Mouse (Mus musculus): Measurements from ENCODE around the gene Nsun3. TPM values are rescaled to one million over a fixed set of nuclear protein-coding genes. Genes with fewer than 3 reads are reported as not detected.

Gene Nsun3
- 10 to 100 TPM in 1 of 2 experiments, 1 to 10 TPM in 1; 9.9 to 16.0 TPM for total RNA-seq (2021)

DNA sequence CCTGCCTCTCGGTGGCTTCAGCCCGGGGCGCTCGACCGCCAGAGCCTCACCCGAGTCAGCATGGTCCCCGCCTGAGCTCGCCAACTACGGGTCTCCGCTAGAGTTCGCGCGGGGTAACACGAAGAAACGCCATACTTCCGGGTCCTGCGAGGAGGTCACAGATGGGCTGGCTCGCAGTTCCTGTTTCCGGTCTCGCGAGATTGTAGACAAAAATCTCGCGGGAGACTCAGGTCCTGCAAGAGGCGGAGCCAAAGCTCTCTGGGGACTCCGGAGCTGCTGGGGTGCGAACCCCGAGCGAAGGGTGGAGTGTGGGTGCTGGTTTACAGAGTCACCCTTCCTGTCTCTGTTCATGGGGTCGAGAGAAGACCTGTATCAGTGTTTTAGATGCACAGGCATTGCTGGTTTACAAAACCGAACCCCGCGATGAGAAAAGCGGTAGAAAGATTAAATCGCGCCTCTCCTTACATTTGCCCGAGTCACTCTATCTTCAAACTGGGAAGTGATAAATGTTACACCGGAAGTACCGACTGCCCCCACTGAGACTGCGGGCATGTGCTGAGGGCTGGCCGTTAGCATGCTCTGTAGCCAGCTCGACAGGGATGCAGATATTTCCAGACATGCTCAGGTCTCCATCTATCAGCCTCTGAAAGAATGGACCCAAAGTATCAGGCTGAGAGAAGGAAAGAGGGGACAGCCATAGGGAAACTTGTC lies at the start of gene Nsun3:
Gene Nsun3 (minus strand): TSS at position 198 of the 711 bp plus-strand sequence.
- intact Hi-C loops (cut with DNase I): no loop called here
- peak; percentile 95 to 97 for DNase-seq (ENCODE audit: extremely low spot score in 1 of 2, low spot score in 2 of 2)

DNA sequence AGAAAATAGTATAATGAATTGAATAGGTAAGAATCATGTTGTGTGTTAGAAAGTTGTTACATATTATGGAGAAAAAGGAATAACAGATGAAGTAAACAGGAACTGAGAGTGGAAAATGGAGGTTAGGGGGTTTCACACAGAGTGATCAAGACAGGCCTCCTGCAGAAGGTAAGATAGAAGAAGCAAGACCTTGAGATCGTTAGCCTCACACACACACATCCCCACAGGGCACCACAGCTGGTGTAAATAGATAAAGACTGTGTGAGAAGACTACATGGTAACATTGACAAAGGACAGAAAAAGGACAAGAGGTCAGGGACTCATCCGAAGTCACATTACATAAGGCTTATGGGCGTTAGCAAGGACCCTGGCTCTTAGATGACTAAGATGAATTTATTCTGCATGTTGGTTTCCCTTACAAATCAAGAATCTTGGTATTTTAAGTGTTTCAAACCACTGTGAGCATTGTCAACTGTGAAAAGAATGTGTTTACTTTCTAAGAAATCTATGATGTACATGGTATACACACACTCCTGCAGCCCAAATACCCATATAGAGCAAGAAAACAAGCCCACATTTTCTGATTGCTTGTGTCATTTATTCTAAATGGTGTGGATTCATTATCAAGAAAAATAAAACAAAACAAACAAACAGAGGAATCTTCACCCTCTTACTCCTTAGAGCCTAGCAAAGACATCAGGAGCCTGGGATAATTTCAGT lies 47.6 kb upstream of the Nsun3 start:
- DNase-seq (ENCODE audit: extremely low spot score in 1 of 2, low spot score in 2 of 2): no peak
- intact Hi-C loops (cut with DNase I): no loop called here

DNA sequence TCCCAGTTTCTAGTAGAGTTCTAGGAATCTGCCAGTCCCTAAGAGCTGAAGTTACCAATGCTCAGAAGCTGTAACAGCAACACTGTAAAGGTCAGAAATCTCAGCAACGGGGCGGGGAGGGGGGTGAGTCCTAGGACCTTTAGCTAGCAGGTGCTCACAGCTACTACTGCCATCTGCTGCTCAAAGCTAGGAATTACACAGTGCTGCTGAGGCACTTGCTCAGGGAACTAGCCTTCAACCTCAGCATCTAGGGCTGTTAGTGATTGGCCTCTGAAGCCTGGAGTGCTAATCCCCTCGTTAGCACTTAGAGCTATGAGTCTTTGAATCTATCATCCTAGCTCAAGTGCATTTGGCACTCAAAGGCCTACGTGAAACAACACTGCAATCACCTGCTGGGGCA lies 45.9 kb upstream of the Nsun3 start:
- DNase-seq (ENCODE audit: extremely low spot score in 1 of 2, low spot score in 2 of 2): peak in 1 of 2 experiments; percentile 55
- intact Hi-C loops (cut with DNase I): no loop called here

DNA sequence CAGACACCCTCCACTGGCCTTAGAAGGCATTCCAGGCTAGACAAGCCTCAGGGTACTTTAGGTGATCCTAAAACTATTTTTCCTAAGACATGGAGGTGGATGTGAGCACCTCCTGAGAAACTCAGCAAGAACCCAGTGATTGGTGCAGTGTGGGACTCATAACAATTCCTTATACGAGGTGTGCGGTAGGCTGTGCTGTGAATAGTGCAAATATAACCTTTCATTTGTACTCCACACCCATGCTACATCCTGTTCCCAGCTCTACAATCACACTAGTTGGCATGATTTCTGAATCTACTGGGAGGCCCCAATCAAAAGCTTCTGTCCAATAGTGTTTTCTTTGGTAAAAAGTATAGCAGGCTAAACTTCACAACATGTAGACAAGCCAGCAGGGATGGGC lies 45.4 kb upstream of the Nsun3 start:
- intact Hi-C loops (cut with DNase I): no loop called here
- no peak for DNase-seq (ENCODE audit: extremely low spot score in 1 of 2, low spot score in 2 of 2)

DNA sequence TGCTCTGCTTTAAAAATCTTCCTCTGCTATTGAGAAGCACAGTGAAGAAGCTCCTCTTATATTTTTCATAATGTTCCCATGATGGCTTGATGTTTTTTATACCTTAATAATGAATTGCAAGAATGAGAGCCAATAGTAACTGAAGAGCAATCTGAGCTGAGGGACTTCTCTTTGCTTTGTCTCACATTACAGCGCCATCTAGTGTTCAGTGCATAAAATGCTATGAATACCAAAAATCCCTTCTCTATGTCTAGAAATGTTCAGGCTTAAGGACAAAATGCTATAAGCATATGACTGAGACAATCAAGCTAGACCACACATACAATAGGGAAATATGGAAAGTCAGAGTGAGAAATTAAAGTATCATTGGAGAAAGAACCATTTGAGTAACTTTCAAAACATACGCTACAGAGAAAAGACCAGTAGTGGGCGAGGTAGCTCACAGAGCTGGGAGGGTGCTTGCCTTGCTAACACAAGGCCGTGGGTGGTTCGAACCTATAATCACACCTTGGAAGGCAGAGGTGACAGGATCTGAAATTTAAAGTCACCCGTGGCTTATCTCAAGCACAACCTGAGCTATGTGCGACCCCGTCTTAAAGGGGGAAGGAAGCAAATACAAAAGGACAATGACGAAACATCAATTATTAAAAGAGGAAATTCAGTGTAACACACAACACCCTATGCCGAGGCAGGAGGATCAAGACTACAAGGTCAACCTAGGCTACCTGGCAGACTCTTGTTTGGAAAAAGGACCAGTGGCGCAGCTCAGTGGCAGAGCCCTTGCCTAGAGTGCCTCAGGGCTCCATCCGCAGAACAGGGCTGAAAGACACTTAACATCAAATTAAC lies 39.8 kb upstream of the Nsun3 start:
- intact Hi-C loops (cut with DNase I): no loop called here
- DNase-seq (ENCODE audit: extremely low spot score in 1 of 2, low spot score in 2 of 2): no peak

DNA sequence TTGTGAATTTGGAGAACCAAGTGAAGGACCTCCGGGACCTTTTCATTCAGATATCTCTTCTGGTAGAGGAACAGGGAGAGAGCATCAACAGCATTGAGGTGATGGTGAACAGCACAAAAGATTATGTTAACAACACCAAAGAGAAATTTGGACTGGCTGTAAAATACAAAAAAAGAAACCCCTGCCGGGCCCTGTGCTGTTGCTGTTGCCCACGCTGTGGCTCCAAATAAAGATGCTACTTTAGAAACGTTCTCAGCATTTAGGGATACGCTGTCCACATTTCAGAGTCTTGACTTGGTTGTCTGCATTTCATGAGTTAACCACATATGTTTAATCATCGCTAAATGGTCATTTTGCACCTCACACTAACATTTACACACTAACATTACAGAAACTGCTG lies 35.9 kb upstream of the Nsun3 start:
- DNase-seq (ENCODE audit: extremely low spot score in 1 of 2, low spot score in 2 of 2): no peak
- intact Hi-C loops (cut with DNase I): no loop called here

DNA sequence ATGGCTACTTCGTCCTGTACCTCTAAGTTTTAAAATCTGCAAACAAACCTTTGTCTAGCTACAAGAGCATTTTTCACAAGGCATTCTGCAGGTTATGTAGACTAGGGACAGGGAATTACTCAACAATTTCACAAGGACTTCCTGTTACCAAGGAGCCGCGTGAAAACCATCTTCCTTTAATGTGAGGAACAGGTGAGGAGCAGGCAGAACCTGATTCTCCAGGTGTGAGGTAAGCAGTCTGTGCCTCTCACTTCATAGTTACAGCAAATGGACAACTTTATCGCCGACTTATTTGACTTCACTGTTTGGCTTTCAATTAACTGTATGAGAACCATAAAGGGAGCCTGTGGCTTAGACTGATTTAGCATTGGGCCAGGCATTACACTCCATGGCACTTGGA lies 27.9 kb upstream of the Nsun3 start, which contains the start of gene Stx19:
Gene Stx19 (plus strand): TSS at position 186 of the 400 bp plus-strand sequence.
- intact Hi-C loops (cut with DNase I): no loop called here

DNA sequence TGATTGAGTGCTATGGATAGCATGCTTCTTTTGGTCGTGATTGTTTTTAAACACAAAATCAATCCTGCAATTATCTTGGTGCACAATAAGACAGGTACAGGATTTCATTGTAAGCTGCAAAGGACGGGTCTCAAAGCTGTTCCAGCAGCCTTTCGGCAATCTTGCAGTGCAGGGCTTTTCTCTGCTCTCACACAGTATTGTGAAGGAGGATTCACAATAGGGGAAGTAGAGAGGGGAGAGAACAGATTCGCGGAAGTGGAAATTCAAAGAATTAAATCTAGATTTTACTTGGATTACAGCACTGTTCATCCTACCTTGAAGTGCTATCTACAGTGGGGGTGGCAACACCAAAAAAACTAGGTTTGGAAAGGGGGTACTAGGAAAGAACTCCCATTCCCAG lies 27.2 kb upstream of the Nsun3 start:
- intact Hi-C loops (cut with DNase I): no loop called here
- DNase-seq (ENCODE audit: extremely low spot score in 1 of 2, low spot score in 2 of 2): no peak

More for the DNA sequence above, 27.9 kb upstream of the Nsun3 start, which contains the start of gene Stx19:
- DNase-seq (ENCODE audit: extremely low spot score in 1 of 2, low spot score in 2 of 2): no peak

DNA sequence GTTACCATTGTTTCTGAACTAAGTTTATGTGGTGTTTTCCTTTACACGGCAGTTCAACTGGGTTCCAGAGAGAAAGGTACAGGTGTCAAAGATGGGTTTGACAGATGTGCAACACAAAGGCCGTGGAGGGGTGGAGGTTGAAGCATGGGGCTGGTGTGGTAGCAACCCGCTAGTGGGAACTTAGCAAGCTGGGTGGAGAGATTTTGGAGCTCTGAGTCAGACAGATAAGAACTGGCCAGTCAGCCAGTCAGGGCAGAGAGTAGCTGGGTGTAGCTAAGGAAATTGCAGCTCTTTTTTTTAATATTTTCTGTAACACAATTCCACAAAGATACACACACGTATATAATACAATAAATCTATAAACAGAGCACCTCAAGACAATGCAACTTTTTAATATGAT lies 24.2 kb upstream of the Nsun3 start:
- intact Hi-C loops (cut with DNase I): no loop called here
- no peak for DNase-seq (ENCODE audit: extremely low spot score in 1 of 2, low spot score in 2 of 2)

DNA sequence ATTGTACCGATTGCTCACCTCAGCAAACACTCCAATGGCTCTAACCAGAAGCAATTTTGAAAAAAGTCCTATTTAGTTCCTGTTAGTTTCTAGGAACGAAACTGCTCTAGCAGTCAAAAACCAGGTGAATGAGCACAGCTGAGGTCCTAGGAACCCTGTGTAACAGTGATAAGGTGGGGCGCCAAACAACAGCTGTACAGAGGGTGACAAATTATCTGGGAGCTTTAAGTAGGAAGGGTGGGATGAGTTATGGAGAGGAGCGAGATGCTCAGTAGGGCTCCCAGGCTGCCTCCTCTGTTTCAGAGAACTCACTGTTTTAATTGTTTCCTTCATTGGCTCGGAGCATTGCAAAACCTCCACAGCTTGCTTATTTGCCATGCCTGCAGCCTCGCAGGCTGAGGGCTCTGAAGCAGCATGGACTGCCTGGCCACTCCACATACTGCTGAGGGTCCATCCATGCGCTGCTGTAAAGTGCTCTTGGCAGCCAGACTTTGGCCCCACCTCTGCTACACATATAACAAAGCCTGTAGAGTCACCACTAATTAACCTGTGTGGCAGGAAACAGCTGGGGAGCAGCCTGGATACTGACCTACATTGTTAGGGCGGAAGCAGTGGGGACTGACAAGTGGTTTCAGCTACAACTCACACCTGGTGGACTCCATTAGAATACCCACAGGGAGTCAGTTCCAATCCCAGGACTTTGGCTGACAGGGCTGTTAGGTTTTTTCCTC lies 20.8 kb upstream of the Nsun3 start:
- intact Hi-C loops (cut with DNase I): no loop called here

DNA sequence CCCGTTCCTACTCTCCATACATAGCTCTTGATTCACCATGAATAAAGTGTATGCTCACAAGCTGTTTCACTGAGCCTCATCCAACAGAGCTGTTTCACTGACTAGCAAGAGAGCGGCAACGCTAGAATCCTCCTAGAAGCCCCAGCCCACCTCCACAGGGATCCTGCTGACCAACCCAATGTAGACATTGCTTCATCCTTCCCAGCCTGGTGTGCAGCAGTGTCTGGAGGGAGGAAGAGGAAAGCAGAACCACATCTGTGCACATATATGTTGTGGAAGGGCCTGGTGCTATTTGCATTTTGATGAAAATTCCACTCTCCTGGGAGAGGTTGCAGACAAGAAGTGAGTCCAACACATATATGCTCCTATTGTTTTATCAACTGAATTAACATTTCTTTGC lies 18.0 kb upstream of the Nsun3 start:
- DNase-seq (ENCODE audit: extremely low spot score in 1 of 2, low spot score in 2 of 2): no peak
- intact Hi-C loops (cut with DNase I): no loop called here

More for the DNA sequence above, 20.8 kb upstream of the Nsun3 start:
- no peak for DNase-seq (ENCODE audit: extremely low spot score in 1 of 2, low spot score in 2 of 2)

DNA sequence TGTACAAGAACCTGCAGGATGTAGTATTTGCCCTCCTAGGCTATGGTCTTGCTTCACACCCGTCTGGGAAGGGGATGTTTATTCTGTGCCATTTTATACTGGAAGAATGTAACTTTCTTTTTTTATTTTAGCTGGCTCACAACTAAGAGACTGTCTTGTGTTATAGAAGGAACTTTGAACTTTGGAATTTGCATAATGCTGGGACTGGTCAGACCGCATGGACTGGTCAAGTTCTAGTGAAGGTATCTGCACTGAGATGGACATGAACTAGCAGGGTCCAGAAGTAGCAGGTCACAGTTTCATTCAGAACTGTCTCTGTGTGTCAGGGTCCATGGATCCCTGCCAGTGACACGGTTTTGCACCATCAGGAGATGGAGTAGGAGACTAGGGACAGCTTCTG lies 13.2 kb upstream of the Nsun3 start:
- intact Hi-C loops (cut with DNase I): no loop called here
- DNase-seq (ENCODE audit: extremely low spot score in 1 of 2, low spot score in 2 of 2): no peak

DNA sequence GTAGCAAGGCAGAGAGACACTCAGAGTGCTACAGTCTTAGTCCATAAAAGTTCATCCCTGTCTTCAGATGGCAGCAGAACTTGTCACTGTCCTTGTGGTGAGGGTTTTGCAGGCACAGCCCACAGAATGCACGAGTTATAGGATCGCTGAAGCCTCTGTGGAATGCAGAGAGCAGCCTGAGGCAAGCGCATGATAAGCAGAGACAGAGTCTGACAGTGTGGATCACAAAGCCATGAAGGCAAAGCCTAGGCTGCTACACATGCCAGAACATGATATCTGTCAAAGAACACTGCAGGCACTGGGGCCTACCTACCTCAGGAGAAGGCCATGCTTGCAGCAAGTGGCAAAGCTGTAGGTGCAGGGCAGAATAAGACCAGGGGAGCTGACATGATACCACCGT lies 12.8 kb upstream of the Nsun3 start:
- DNase-seq (ENCODE audit: extremely low spot score in 1 of 2, low spot score in 2 of 2): no peak
- intact Hi-C loops (cut with DNase I): no loop called here

DNA sequence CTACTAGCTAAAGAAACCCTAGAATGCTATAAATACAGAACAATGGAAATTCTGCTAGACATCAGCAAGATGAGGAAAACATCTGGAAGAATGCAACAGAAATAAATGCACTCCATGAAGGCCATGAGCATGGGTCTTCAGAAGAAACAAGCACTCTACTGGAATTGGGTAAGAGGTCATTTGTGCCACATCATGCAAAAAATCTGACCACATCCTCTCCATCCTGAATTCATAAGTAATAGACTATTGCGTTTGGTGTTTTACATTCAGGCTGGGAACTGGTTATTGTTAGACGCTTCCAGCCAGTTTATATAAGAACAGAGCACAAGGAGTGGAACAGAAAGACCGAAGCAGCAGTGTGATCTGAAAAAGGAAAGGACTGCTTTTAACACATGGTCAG lies 12.2 kb upstream of the Nsun3 start:
- DNase-seq (ENCODE audit: extremely low spot score in 1 of 2, low spot score in 2 of 2): no peak
- intact Hi-C loops (cut with DNase I): no loop called here

DNA sequence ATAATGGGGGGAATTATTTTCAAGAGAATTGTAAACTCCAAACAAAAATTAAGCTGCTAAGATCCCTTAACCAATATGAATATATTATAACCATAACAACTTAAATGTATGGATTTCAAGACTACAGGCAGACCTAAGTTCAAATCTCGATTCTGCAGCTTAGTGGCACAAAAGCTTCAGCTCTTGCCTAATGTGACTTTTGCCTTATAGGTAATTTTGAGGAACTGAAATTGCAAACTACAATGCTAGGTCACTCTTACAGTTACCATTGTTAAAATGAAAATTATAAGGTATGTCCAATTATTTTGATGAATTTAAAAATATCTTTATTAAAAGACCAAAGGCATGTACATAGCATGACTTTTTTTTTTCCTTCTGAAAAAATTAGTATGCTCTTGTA lies 10.0 kb upstream of the Nsun3 start:
- DNase-seq (ENCODE audit: extremely low spot score in 1 of 2, low spot score in 2 of 2): no peak
- intact Hi-C loops (cut with DNase I): no loop called here

DNA sequence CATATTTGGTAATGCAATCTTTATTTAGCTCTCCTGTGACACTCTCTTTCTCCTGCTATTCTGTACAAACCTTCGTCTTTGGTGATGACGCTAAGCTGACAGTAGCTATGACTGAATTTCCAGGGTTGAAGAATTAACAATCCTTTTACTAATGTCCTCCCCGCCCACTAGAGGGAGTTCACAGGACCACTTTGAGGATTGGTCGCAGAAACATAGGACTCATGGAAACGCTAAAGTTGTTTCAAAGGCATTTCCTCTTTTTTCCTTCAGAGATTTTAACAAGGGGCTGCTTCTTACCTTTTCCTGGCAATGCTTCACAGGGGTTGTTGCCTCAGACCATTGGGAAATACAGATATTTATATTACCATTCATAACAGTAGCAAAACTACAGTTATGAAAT lies 4.4 kb downstream of the Nsun3 start:
- DNase-seq (ENCODE audit: extremely low spot score in 1 of 2, low spot score in 2 of 2): no peak
- intact Hi-C loops (cut with DNase I): no loop called here

DNA sequence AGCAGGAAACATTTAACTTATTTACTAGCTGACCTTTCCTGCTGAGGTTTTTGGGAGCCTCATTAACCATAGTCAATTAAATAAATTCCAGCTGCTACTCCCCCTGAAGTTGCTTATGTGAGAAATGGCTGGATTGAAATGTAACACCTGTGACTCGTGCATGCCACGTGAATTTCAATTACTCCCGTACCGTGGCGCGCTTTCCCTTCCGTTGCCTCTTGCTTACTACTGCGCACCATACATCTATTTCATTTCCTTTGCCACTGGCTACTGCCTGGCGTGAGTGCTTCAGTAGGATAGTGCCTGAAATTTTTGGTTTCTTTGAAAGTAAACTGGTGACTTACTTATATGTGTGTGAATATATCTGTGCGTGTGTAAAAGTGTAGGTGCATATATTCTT lies 8.3 kb downstream of the Nsun3 start:
- intact Hi-C loops (cut with DNase I): no loop called here
- no peak for DNase-seq (ENCODE audit: extremely low spot score in 1 of 2, low spot score in 2 of 2)

DNA sequence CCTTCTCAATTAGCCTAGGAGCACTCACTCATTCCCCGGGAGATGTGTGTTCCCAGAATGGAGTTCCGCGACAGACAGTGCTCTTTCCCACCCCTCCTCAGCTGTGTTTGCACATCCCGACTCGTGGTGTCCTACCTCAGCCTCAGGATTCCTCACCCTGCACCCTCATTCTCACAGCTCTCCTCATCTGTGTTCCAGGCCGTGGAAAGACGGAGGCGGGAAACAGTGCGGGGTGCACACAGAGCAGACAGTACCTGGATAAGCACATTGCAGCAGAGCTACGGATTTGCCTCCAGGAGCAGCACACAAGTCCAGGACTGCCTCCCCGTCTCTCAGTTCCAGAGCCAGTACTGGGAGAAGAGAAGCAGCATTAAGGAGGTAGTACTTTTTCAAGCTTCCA lies 10.6 kb downstream of the Nsun3 start:
- DNase-seq (ENCODE audit: extremely low spot score in 1 of 2, low spot score in 2 of 2): no peak
- intact Hi-C loops (cut with DNase I): no loop called here

DNA sequence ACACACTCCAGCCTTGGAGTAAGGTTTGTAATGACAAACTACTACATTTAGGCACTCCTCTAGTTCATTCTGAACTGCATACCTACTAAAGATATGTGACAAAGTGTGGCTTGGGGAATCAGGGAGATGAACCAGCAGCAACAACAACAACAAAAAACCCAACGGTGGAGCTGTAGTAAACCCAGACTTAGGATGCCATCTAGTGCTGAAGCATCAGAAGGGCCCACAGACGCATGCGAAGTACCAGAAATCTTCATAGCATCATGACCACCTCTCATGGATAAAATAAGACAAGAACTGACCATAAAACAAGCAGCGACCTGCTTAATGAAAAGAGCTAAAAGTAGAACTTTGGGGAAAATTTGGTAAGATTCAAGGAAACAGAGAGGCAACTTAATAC lies 13.2 kb downstream of the Nsun3 start:
- no peak for DNase-seq (ENCODE audit: extremely low spot score in 1 of 2, low spot score in 2 of 2)
- intact Hi-C loops (cut with DNase I): no loop called here

Measured in left cerebral cortex, postnatal 10 days (tissue).